Mouse (Mus musculus) stomach, postnatal 0 days (tissue): ENCODE measurements around the gene Col1a2.

ENCODE experiments used
- CTCF ChIP-seq: IDR thresholded peaks from 2 replicates; pipeline ENCODE4 v1.5.1; 2016; ENCODE audit warnings: antibody characterized with exemption, low read depth, mild to moderate bottlenecking, moderate library complexity
- EP300 ChIP-seq: optimal IDR thresholded peaks from 2 replicates; pipeline ENCODE3; 2016; ENCODE audit warnings: antibody characterized with exemption

DNA sequence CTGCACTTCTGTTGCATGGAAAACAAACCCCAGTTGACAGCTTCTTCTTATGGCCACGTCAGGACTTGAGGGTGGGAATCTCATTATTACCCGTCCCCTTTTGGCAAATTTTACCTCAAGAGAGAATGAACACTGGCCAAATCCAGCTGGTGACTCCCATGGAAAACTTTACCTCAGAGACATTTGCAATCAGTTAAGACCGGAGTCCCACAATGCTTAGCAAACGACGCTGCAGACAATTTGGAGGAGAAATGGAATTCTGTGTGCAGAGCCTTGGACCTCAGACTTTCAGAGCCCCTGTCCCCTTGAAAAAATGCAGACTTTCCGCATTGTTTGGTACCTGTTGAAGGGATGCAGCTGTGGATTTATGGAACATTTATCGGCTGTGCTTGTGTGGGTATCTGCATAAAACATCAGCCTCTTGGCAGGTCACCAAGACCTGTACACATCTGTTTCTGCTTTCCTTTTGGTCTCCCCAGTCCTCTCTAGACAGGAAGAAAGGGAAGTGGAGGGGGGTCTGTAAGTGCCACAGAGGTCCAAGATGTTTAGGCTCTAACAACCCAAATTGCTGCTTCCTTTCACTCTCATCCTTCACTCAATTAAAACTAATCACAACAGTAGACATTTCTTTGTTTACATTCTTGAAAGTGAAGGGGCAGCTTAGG, 20.5 kb upstream of the Col1a2 start:
- TF ChIP-seq CTCF = no peak
- TF ChIP-seq EP300 = no peak
